Mouse (Mus musculus): Measurements from ENCODE around the gene Tnrc18.

Tnrc18 gene

GRCm38 (mm10) chr5:142823096-142824062 lies 5.9 kb upstream of the Tnrc18 start:
- peak; percentile 98 for DNase-seq (ENCODE audit: extremely low read depth, insufficient read length, low spot score)

- DNase-seq (ENCODE audit: extremely low read depth, insufficient read length, low spot score): peak; percentile 88
Observed at GRCm38 (mm10) chr5:142822286-142823095, 5.0 kb upstream of the Tnrc18 start.

- no peak for DNase-seq (ENCODE audit: extremely low read depth, insufficient read length, low spot score)
Observed at GRCm38 (mm10) chr5:142821974-142822285, 4.5 kb upstream of the Tnrc18 start.

- peak; percentile 99 for DNase-seq (ENCODE audit: extremely low read depth, insufficient read length, low spot score)
Observed at GRCm38 (mm10) chr5:142821266-142821973, 4.0 kb upstream of the Tnrc18 start.

DNA sequence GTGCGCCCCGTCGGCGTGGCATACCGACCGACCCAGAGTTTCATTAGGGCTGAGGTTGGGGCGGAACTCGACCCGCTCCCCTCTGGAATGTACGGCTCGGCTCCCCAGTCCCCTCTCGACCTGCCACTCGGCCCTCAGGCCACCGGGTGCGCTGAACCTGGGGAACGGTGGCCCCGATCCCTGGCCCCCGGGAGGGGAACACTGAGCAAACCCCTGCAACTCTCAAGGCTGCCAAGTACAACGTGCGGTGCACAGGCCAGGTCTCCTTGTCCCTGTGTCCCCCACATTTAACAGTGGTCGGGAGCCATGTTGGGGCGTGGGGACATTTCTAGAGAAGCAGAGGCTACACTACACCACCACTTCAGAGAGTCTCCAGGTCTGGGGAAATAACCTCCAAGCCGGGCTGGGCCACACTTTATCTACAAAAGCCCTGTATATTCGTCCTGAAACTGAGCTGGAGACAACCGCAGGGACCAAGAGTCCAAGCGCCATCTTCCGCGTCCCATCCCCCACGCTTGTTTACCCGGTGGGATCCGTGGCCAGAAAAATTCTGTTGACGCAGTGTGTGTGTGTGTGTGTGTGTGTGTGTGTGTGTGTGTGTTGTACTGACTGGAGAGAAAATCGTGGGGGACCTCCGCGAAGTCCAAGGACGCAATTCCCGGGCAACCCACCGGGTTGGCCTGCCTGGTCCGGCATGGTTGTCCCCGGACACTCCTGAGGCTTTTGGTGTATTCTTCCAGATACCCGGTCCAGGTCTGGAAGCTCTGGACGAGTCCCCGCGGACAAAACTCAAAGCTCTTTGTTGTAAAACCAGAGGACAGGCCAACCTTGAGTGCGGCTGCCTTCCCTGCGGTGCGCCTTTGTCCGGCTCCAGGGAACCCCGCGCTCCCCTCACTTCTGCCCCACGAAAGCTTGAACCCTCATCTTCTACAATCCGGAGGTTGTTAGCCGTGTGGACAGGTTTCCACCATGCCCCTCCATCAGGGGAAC lies 3.1 kb upstream of the Tnrc18 start:
- DNase-seq (ENCODE audit: extremely low read depth, insufficient read length, low spot score): peak; percentile 84

GRCm38 (mm10) chr5:142819385-142820275 lies 2.2 kb upstream of the Tnrc18 start:
- peak; percentile 83 for DNase-seq (ENCODE audit: extremely low read depth, insufficient read length, low spot score)

GRCm38 (mm10) chr5:142818435-142819360 lies 1.2 kb upstream of the Tnrc18 start:
- DNase-seq (ENCODE audit: extremely low read depth, insufficient read length, low spot score): peak; percentile 84

- peak; percentile 76 for DNase-seq (ENCODE audit: extremely low read depth, insufficient read length, low spot score)
Observed at GRCm38 (mm10) chr5:142816811-142817523, 495 bp downstream of the Tnrc18 start.

DNA sequence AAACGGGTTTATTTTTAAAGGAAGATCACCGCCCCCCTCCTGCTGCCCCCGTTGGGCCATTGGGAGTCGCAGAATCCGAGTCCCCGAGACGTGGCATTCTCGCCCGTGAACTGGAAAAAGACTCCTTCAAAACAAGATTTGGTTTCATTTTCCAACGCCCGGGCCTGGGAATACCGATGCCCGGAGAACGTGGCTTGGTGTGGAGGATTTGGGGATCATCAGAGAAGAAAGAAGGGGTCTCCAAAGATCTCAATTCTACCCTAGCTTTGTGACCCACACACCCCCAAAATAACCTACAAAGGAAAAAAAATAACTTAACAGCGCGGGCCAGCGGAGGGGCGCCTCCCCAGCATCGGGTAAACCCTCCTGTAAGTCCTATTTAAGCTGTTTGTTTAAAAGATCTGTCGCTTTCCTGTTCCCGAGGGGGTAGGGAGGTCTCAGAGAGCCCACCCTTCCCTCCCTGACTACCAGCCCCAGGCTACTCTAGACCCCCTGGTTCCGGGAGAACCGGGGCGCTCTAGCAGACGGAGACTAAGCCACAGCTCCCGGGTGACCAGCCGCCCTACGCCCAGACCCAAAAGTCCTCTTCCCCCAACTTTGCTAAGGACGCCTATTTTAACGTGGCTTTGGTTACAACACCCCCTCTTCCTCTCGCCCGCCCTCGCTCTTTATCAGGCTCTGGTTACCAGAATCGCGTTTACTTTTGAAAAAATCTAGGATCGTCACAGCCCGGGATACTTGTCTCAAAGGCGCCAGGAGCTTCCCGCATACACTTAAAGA lies 1.2 kb downstream of the Tnrc18 start:
- peak; percentile 72 for DNase-seq (ENCODE audit: extremely low read depth, insufficient read length, low spot score)

GRCm38 (mm10) chr5:142815421-142816001 lies 2.0 kb downstream of the Tnrc18 start:
- DNase-seq (ENCODE audit: extremely low read depth, insufficient read length, low spot score): no peak

DNA sequence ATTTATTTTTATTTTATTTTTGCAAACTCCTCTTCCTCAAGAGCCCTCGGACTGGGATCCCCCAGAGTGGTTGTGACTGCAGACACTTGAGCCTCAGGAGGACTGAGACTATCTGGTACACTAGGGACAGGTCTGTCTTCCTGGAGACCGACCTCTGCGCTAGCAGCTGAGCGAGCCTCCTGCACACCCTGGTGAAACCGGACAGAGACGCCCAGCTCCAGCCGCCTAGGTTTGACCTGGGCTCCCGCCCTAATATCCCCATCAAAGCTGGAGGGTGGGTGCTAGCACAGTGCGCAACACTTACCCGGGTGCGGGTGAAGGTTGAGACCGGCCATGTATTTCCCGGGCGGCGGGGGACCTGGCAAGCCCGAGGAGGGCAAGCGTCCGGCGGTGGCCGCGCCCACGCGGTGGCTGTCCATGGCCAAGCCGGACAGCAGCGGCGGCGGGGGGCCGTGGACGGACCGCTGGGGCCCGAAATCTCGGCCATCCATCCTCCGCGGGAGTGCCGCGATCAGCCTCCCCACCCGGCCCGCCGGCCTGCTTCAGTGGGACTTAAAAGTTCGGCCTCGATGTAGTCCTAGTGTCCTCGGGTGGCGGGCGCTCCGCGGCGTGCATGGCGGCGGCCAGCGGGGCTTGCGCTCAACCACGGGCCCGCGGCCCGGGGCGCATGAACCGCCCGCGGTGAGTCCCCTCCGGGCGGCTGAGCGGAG lies 2.6 kb downstream of the Tnrc18 start:
- DNase-seq (ENCODE audit: extremely low read depth, insufficient read length, low spot score): peak; percentile 70

- peak; percentile 84 for DNase-seq (ENCODE audit: extremely low read depth, insufficient read length, low spot score)
Observed at GRCm38 (mm10) chr5:142814161-142814651, 3.3 kb downstream of the Tnrc18 start.

DNA sequence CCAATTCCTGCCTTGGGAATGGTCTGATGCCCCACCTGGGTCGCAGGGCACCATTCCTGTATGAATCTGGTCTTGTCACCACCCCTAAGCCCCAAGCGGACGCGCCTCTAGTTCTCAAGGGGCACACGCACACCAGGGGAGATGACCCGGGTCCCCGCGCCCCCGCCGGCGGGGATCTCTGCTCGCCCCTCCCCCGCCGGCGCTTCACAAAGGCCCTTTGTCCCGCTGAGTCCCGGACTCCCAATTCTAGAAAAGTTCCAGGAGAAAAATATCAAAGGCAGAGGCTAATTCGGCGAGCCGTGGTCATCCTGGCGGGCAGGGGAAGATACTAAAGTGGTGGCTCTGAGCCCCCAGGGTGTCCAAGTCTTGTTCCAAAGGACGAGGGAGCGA lies 3.7 kb downstream of the Tnrc18 start:
- peak; percentile 78 for DNase-seq (ENCODE audit: extremely low read depth, insufficient read length, low spot score)

DNA sequence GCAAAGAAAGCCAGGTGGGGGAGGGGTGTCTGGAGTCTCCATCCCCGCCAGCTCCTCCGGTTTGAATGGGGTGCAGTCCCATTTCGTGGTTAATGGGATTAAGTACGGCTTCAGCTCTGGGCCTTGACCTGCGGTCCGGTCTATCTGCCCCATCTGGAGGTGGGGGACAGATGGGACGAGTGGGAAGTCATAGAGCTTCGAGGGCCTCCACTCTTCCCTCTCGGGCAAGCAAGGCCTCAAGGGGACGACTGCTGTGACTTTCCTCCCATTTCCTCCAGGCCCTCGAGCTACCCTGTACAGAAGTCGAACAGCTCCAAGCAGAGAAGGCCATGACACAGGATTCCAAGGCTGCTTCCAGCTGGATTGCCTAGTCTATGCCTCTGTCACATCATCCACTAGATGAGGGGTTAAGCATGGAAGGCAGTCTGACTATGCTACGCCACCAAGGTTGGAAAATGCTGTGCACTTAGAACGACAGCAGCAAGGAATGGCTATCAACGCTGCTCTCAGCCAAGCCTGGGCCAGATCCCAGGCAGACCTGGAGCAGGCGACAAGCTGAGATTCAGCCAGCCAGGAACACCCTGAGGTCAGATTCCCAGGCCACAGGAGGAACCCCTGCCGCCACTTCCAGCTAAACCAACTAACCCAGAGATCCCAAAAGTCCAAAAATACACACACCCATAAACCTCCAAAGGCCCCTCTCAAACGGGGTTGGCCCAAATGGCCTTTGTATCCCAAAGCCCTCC lies 4.3 kb downstream of the Tnrc18 start:
- DNase-seq (ENCODE audit: extremely low read depth, insufficient read length, low spot score): peak; percentile 64

DNA sequence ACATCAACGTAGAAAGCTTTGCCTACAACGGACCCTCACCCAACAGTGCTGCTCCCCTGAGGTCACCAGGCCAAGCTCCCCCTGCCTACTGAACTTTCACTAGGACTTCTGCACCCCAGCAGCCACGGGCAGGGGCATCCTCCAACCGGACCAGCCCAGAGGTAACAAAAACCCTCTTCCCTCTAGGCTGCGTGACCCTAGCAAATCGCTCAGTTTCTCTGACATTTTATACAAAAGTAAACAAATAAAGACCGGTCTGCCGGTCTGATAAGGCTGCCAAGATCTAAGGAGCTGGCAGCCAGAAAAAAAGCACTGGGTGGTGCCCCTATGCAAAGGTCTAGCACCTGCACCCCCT lies 4.9 kb downstream of the Tnrc18 start:
- DNase-seq (ENCODE audit: extremely low read depth, insufficient read length, low spot score): no peak
